In the genomic region with DNA sequence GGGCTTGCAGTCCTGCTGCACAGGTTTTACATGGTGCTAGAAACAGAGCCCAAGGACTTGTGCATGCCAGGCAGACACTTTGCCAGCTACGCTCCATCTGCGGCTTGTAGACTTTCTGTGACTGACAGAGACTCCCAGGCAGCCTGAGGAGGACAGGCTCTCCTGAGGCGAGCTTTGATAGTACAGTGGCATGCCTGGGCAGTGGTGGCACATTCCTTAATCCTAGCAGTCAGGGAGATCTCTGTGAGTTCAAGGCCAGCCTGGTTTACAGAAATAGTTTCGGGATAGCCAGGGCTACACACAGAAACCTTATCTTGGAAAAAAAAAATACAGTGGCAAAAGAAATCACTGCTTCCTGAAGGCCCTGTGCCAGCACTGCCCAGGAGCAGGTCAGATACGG, we compare ENCODE assay signal across 16 mouse cellular contexts. TPM values are rescaled to one million over a fixed set of nuclear protein-coding genes. Genes with fewer than 3 reads are reported as not detected.
DNase-seq lines count a peak whose midpoint lies in the region; ATAC-seq and TF ChIP-seq lines count a peak whose summit lies in the region.
"Had no signal": no experiment of that assay in that cellular context is flagged by ENCODE, and none has a peak within 500 bp of the region (broad histone marks: within the 10 kb centered on the region; RNA-seq: fewer than 3 reads in every experiment).

No protein-coding gene starts in this region.

- no peak for TF ChIP-seq CTCF in olfactory bulb, adult 2 months (IDR thresholded peaks at IDR 0.05; ENCODE audit: insufficient read depth, low read depth, low read length)
- TF ChIP-seq CTCF in lung, postnatal 0 days (IDR thresholded peaks at IDR 0.05), result no peak

- H3K4me2 ChIP-seq in heart, embryonic 15.5 days, result no peak overlapping the region
- H3K4me2 ChIP-seq in midbrain, embryonic 13.5 days (replicated peaks), result no peak overlapping the region
- H3K4me2 ChIP-seq in embryonic facial prominence, embryonic 13.5 days, result no peak overlapping the region
- no peak overlapping the region for H3K4me2 ChIP-seq in lung, postnatal 0 days (replicated peaks; ENCODE audit: low read depth, low read length)
- H3K4me2 ChIP-seq: hindbrain, embryonic 13.5 days had no signal

- 73% methylated on average over 5 of the region's 5 CpGs for WGBS in heart, embryonic 15.5 days
- 86% methylated on average over 5 of the region's 5 CpGs for WGBS in midbrain, embryonic 10.5 days
- 88% methylated on average over 5 of the region's 5 CpGs for WGBS in midbrain, embryonic 13.5 days
- WGBS in embryonic facial prominence, embryonic 13.5 days, result 81% methylated on average over 5 of the region's 5 CpGs
- WGBS in olfactory bulb, adult 2 months, result 89% methylated on average over 5 of the region's 5 CpGs
- WGBS in lung, postnatal 0 days, result 76% methylated on average over 5 of the region's 5 CpGs

- H3K36me3 ChIP-seq in heart, embryonic 15.5 days, result no peaks in the 10 kb centered on the region
- H3K36me3 ChIP-seq in midbrain, embryonic 10.5 days, result peaks cover 2% of the 10 kb centered on the region; the same call in 1 of the 2 replicates
- H3K36me3 ChIP-seq in midbrain, embryonic 13.5 days, result no peaks in the 10 kb centered on the region
- H3K36me3 ChIP-seq in embryonic facial prominence, embryonic 13.5 days, result 0 out of 2 replicates have a peak, but pooled peaks cover 2% of the 10 kb centered on the region
- H3K36me3 ChIP-seq in lung, postnatal 0 days (ENCODE audit: insufficient read depth, low read length), result no peaks in the 10 kb centered on the region
- H3K36me3 ChIP-seq: hindbrain, embryonic 13.5 days had no signal

- no peak for TF ChIP-seq EP300 in lung, postnatal 0 days (IDR thresholded peaks at IDR 0.05)

- no peak for ATAC-seq in heart, embryonic 15.5 days (replicated peaks; ENCODE audit: insufficient number of reproducible peaks, insufficient read depth, low FRiP score, low read depth)
- no peak for ATAC-seq in midbrain, embryonic 13.5 days
- ATAC-seq in embryonic facial prominence, embryonic 13.5 days (ENCODE audit: insufficient number of reproducible peaks, insufficient read depth, low FRiP score, low TSS enrichment, low read depth), result no peak
- ATAC-seq in megakaryocyte progenitor cell, adult 5-6 weeks (replicated peaks; ENCODE audit: poor library complexity), result no peak
- no peak for ATAC-seq in lung, postnatal 0 days
- ATAC-seq: activated CD4-positive, CD25-positive, alpha-beta regulatory T cell, adult 4 months had no signal

- no peak for TF ChIP-seq POLR2A in olfactory bulb, adult 2 months (IDR thresholded peaks at IDR 0.05; ENCODE audit: insufficient read depth, low read depth, low read length)

- no peaks in the 10 kb centered on the region for H3K27me3 ChIP-seq in heart, embryonic 15.5 days
- no peaks in the 10 kb centered on the region for H3K27me3 ChIP-seq in midbrain, embryonic 10.5 days (ENCODE audit: low read depth, poor library complexity, severe bottlenecking)
- H3K27me3 ChIP-seq in midbrain, embryonic 13.5 days, result no peaks in the 10 kb centered on the region
- no peaks in the 10 kb centered on the region for H3K27me3 ChIP-seq in embryonic facial prominence, embryonic 13.5 days
- H3K27me3 ChIP-seq in lung, postnatal 0 days (replicated peaks; ENCODE audit: insufficient read depth, low read length), result no peaks in the 10 kb centered on the region
- H3K27me3 ChIP-seq: hindbrain, embryonic 13.5 days had no signal

- H3K9ac ChIP-seq in heart, embryonic 15.5 days, result no peak overlapping the region
- H3K9ac ChIP-seq in midbrain, embryonic 13.5 days (replicated peaks), result no peak overlapping the region
- H3K9ac ChIP-seq in embryonic facial prominence, embryonic 13.5 days, result no peak overlapping the region
- H3K9ac ChIP-seq in lung, postnatal 0 days (replicated peaks; ENCODE audit: low read depth), result no peak overlapping the region

- no peak overlapping the region for H3K4me3 ChIP-seq in heart, embryonic 15.5 days
- no peak overlapping the region for H3K4me3 ChIP-seq in midbrain, embryonic 10.5 days
- no peak overlapping the region for H3K4me3 ChIP-seq in midbrain, embryonic 13.5 days (replicated peaks)
- no peak overlapping the region for H3K4me3 ChIP-seq in embryonic facial prominence, embryonic 13.5 days
- no peak overlapping the region for H3K4me3 ChIP-seq in olfactory bulb, adult 2 months (ENCODE audit: insufficient read depth, low read depth, low read length)
- H3K4me3 ChIP-seq in lung, postnatal 0 days (ENCODE audit: low read depth, low read length), result no peak overlapping the region
- H3K4me3 ChIP-seq: hindbrain, embryonic 13.5 days had no signal

- peaks cover 67% of the 10 kb centered on the region for H3K4me1 ChIP-seq in heart, embryonic 15.5 days (replicated peaks)
- peaks cover 53% of the 10 kb centered on the region for H3K4me1 ChIP-seq in midbrain, embryonic 10.5 days
- H3K4me1 ChIP-seq in midbrain, embryonic 13.5 days (replicated peaks), result peaks cover 25% of the 10 kb centered on the region
- H3K4me1 ChIP-seq in embryonic facial prominence, embryonic 13.5 days, result peaks cover 54% of the 10 kb centered on the region
- H3K4me1 ChIP-seq in olfactory bulb, adult 2 months (ENCODE audit: control insufficient read depth, insufficient read depth, low read length), result peaks cover 31% of the 10 kb centered on the region
- H3K4me1 ChIP-seq in lung, postnatal 0 days (ENCODE audit: insufficient read depth, low read depth, low read length), result peaks cover 18% of the 10 kb centered on the region

- DNase-seq in heart, adult 8-10 months (ENCODE audit: low spot score), result no peak
- no peak for DNase-seq in midbrain, embryonic 10.5 days (ENCODE audit: low spot score)
- DNase-seq in lung, postnatal 0 days (ENCODE audit: low spot score), result no peak
- DNase-seq: cerebellum, adult 18-20 months; kidney, adult 9 months; layer of hippocampus, adult 9-11 months; lung, postnatal 14 days; thymus, postnatal 25 days had no signal

- H3K9me3 ChIP-seq in heart, embryonic 15.5 days (replicated peaks), result no peaks in the 10 kb centered on the region
- H3K9me3 ChIP-seq in midbrain, embryonic 10.5 days (replicated peaks), result no peaks in the 10 kb centered on the region
- no peaks in the 10 kb centered on the region for H3K9me3 ChIP-seq in midbrain, embryonic 13.5 days
- no peaks in the 10 kb centered on the region for H3K9me3 ChIP-seq in embryonic facial prominence, embryonic 13.5 days
- H3K9me3 ChIP-seq in lung, postnatal 0 days (ENCODE audit: low read length), result no peaks in the 10 kb centered on the region
- H3K9me3 ChIP-seq: hindbrain, embryonic 13.5 days had no signal

- 0 out of 2 replicates have a peak overlapping the region, but pooled peaks have one; percentile 53 for H3K27ac ChIP-seq in heart, embryonic 15.5 days
- 0 out of 2 replicates have a peak overlapping the region, but pooled peaks have one; percentile 6 for H3K27ac ChIP-seq in midbrain, embryonic 10.5 days (replicated peaks)
- H3K27ac ChIP-seq in midbrain, embryonic 13.5 days, result no peak overlapping the region
- 0 out of 2 replicates have a peak overlapping the region, but pooled peaks have one; percentile 30 for H3K27ac ChIP-seq in embryonic facial prominence, embryonic 13.5 days
- H3K27ac ChIP-seq in olfactory bulb, adult 2 months (ENCODE audit: insufficient read depth, low read depth, low read length), result 0 out of 2 replicates have a peak overlapping the region, but pooled peaks have one; percentile 37
- H3K27ac ChIP-seq in lung, postnatal 0 days (ENCODE audit: low read length), result no peak overlapping the region

RNA-seq across cellular contexts. Expression of gene Ankdd1a, which starts 27.1 kb away (rescaled TPM):
- polyA plus RNA-seq in heart, embryonic 15.5 days (2015; fragmentation: Nextera tagmentation; extraction: Ambion mirVana), result not detected in 2 replicates
- total RNA-seq in heart, adult 8-10 months (2022), result not detected
- polyA plus RNA-seq in midbrain, embryonic 10.5 days (2016; fragmentation: Nextera tagmentation; extraction: Ambion mirVana), result 0.10 TPM in 1 of 2 replicates, not detected in the other
- 0.63 and 0.72 TPM in 2 replicates for polyA plus RNA-seq in midbrain, embryonic 13.5 days (2015; fragmentation: Nextera tagmentation; extraction: Ambion mirVana)
- polyA plus RNA-seq in embryonic facial prominence, embryonic 13.5 days (2015; fragmentation: Nextera tagmentation; extraction: Ambion mirVana), result not detected in 2 replicates
- polyA plus RNA-seq in olfactory bulb, adult 2 months (2012; ENCODE audit: insufficient read depth, insufficient read length, low replicate concordance, missing spikeins), result not detected in 2 replicates
- not detected in 2 replicates for total RNA-seq in megakaryocyte progenitor cell, adult 5-6 weeks (2015)
- not detected in 2 replicates for total RNA-seq in megakaryocyte progenitor cell, adult 5-6 weeks (2017)
- not detected in 2 replicates for polyA plus RNA-seq in lung, postnatal 0 days (2015; fragmentation: Nextera tagmentation; extraction: Ambion mirVana)

RNA-seq across cellular contexts. Expression of gene Plekho2, which starts 32.7 kb away (rescaled TPM):
- polyA plus RNA-seq in heart, embryonic 15.5 days (2015; fragmentation: Nextera tagmentation; extraction: Ambion mirVana), result 9.8 and 14.8 TPM in 2 replicates
- 10 to 100 TPM in 3 of 4 experiments, 1 to 10 TPM in 1; 7.4 to 12.3 (median 10.8) TPM for total RNA-seq in heart, adult 8-10 months (2022)
- polyA plus RNA-seq in midbrain, embryonic 10.5 days (2016; fragmentation: Nextera tagmentation; extraction: Ambion mirVana), result 13.4 and 13.9 TPM in 2 replicates
- 5.6 and 5.9 TPM in 2 replicates for polyA plus RNA-seq in midbrain, embryonic 13.5 days (2015; fragmentation: Nextera tagmentation; extraction: Ambion mirVana)
- 12.6 TPM in 2 replicates for polyA plus RNA-seq in embryonic facial prominence, embryonic 13.5 days (2015; fragmentation: Nextera tagmentation; extraction: Ambion mirVana)
- not detected in 2 replicates for polyA plus RNA-seq in olfactory bulb, adult 2 months (2012; ENCODE audit: insufficient read depth, insufficient read length, low replicate concordance, missing spikeins)
- total RNA-seq in megakaryocyte progenitor cell, adult 5-6 weeks (2015), result 17.9 and 19.0 TPM in 2 replicates
- total RNA-seq in megakaryocyte progenitor cell, adult 5-6 weeks (2017), result 12.8 and 15.3 TPM in 2 replicates
- 20.3 and 21.1 TPM in 2 replicates for polyA plus RNA-seq in lung, postnatal 0 days (2015; fragmentation: Nextera tagmentation; extraction: Ambion mirVana)

RNA-seq across cellular contexts. Expression of gene Pif1, which starts 39.8 kb away (rescaled TPM):
- polyA plus RNA-seq in heart, embryonic 15.5 days (2015; fragmentation: Nextera tagmentation; extraction: Ambion mirVana), result 9.8 and 12.8 TPM in 2 replicates
- total RNA-seq in heart, adult 8-10 months (2022), result not detected
- polyA plus RNA-seq in midbrain, embryonic 10.5 days (2016; fragmentation: Nextera tagmentation; extraction: Ambion mirVana), result 27.8 and 29.3 TPM in 2 replicates
- polyA plus RNA-seq in midbrain, embryonic 13.5 days (2015; fragmentation: Nextera tagmentation; extraction: Ambion mirVana), result 8.4 and 9.7 TPM in 2 replicates
- 15.4 and 18.4 TPM in 2 replicates for polyA plus RNA-seq in embryonic facial prominence, embryonic 13.5 days (2015; fragmentation: Nextera tagmentation; extraction: Ambion mirVana)
- not detected in 2 replicates for polyA plus RNA-seq in olfactory bulb, adult 2 months (2012; ENCODE audit: insufficient read depth, insufficient read length, low replicate concordance, missing spikeins)
- total RNA-seq in megakaryocyte progenitor cell, adult 5-6 weeks (2015), result 8.1 and 8.4 TPM in 2 replicates
- total RNA-seq in megakaryocyte progenitor cell, adult 5-6 weeks (2017), result 12.0 and 14.5 TPM in 2 replicates
- polyA plus RNA-seq in lung, postnatal 0 days (2015; fragmentation: Nextera tagmentation; extraction: Ambion mirVana), result 0.56 and 0.87 TPM in 2 replicates
- total RNA-seq: neutrophil, adult 5-6 weeks had no signal

Comparison
In these comparisons a context has a peak if more than half of its experiments do, and no peak if none do; other contexts are left out.
1. H3K27ac ChIP-seq: peak in heart, embryonic 15.5 days (single experiment), midbrain, embryonic 10.5 days (single experiment), embryonic facial prominence, embryonic 13.5 days (single experiment) and olfactory bulb, adult 2 months (single experiment); none in midbrain, embryonic 13.5 days (single experiment) and lung, postnatal 0 days (single experiment).